Mouse (Mus musculus) lung, postnatal 0 days (tissue): ENCODE data around the gene Tars2.

Experiments used
- CTCF ChIP-seq: IDR thresholded peaks from 2 replicates; pipeline ENCODE4 v1.5.1; 2016; ENCODE audit warnings: antibody characterized with exemption, mild to moderate bottlenecking
- EP300 ChIP-seq: IDR thresholded peaks from 2 replicates; pipeline ENCODE4 v1.6.1; 2016; ENCODE audit warnings: antibody characterized with exemption, mild to moderate bottlenecking, control low read depth

- TF ChIP-seq CTCF: no peak
- no peak for TF ChIP-seq EP300
Observed at GRCm38 (mm10) chr3:95794299-95794698, 34.3 kb upstream of the Tars2 start.
